Mouse (Mus musculus) MEL (cell line): ENCODE measurements around the gene Oas2. TPM values are rescaled to one million over a fixed set of nuclear protein-coding genes. Genes with fewer than 3 reads are reported as not detected.
A peak's percentile ranks its signal among the peaks of the same experiment; 100 is the strongest.

Source experiments
- DNase-seq: peaks from one replicate; pipeline ENCODE4 v3.0.0; 2011; ENCODE audit warnings: low read depth, low spot score
- H3K27ac ChIP-seq: 2 replicates; pipeline ENCODE4 v1.5.1; 2012; ENCODE audit warnings: low read depth, mild to moderate bottlenecking, control low read depth, low read length, moderate library complexity; ENCODE audit not compliant: control insufficient read depth
- H3K27me3 ChIP-seq, 2 experiments: fragments of 150-350 bp in 1 of 2; sonication (generic) in 1 of 2; 2 replicates each; pipeline ENCODE4 v1.6.1; 2012; ENCODE audit warnings: low read length in 2 of 2, mild to moderate bottlenecking in 2 of 2, improper control_type of control experiment in 1 of 2, moderate library complexity in 1 of 2; ENCODE audit not compliant: insufficient read depth in 2 of 2, control insufficient read depth in 1 of 2
- H3K36me3 ChIP-seq, 2 experiments: 2 replicates each; pipeline ENCODE4 v1.6.1; 2012 to 2014; ENCODE audit warnings: low read length in 2 of 2, improper control_type of control experiment in 1 of 2, inconsistent platforms in 1 of 2, mild to moderate bottlenecking in 1 of 2; ENCODE audit not compliant: insufficient read depth in 2 of 2, control insufficient read depth in 1 of 2
- H3K4me1 ChIP-seq, 2 experiments: fragments of 150-350 bp in 1 of 2; sonication (generic) in 1 of 2; 2 replicates each; pipeline ENCODE4 v1.6.1; 2012; ENCODE audit warnings: low read length in 2 of 2, improper control_type of control experiment in 1 of 2, mild to moderate bottlenecking in 1 of 2; ENCODE audit not compliant: insufficient read depth in 2 of 2, control insufficient read depth in 1 of 2
- H3K4me3 ChIP-seq, 2 experiments: fragments of 150-350 bp in 1 of 2; sonication (generic) in 1 of 2; 2 replicates each; pipeline ENCODE4 v1.5.1; 2012; ENCODE audit warnings: low read depth in 2 of 2, low read length in 2 of 2, mild to moderate bottlenecking in 2 of 2, moderate library complexity in 2 of 2, control low read depth in 1 of 2, improper control_type of control experiment in 1 of 2; ENCODE audit not compliant: control insufficient read depth in 1 of 2, insufficient read depth in 1 of 2
- H3K79me2 ChIP-seq: 2 replicates; pipeline ENCODE4 v1.6.1; 2012; ENCODE audit warnings: mild to moderate bottlenecking, low read length, moderate library complexity; ENCODE audit not compliant: control insufficient read depth, poor library complexity, insufficient read depth
- H3K9ac ChIP-seq: 2 replicates; pipeline ENCODE4 v1.6.1; 2012; ENCODE audit warnings: low read depth, mild to moderate bottlenecking, control low read depth, low read length, moderate library complexity; ENCODE audit not compliant: control insufficient read depth, poor library complexity, severe bottlenecking
- H3K9me3 ChIP-seq: fragments of 150-350 bp; sonication (generic); replicated peaks from 2 replicates; pipeline ENCODE4 v1.6.1; 2012; ENCODE audit warnings: mild to moderate bottlenecking, low read length, improper control_type of control experiment, moderate library complexity; ENCODE audit not compliant: insufficient read depth
- CHD2 ChIP-seq: IDR thresholded peaks from 2 replicates; pipeline ENCODE4 v1.6.1; 2011; ENCODE audit warnings: low read length, improper control_type of control experiment
- CTCF ChIP-seq, 3 experiments: IDR thresholded peaks in 2 of 3; conservative IDR thresholded peaks in 1 of 3; 2 replicates each; pipeline ENCODE4 v1.5.1; 2011 to 2012; ENCODE audit warnings: low read length in 3 of 3, low read depth in 2 of 3, mild to moderate bottlenecking in 2 of 3, improper control_type of control experiment in 1 of 3, inconsistent platforms in 1 of 3, mixed read lengths in 1 of 3, moderate library complexity in 1 of 3; ENCODE audit not compliant: control insufficient read depth in 1 of 3, insufficient read depth in 1 of 3, poor library complexity in 1 of 3, severe bottlenecking in 1 of 3
- GATA1 ChIP-seq: IDR thresholded peaks from 2 replicates; pipeline ENCODE4 v1.6.1; 2011; ENCODE audit warnings: low read depth, low read length, improper control_type of control experiment
- HCFC1 ChIP-seq: IDR thresholded peaks from 2 replicates; pipeline ENCODE4 v1.6.1; 2012; ENCODE audit warnings: low read depth, mild to moderate bottlenecking, inconsistent platforms, low read length, improper control_type of control experiment, moderate library complexity
- JUND ChIP-seq: IDR thresholded peaks from 2 replicates; pipeline ENCODE4 v1.6.1; 2011; ENCODE audit warnings: low read depth, mild to moderate bottlenecking, improper control_type of control experiment, low read length
- MEF2A ChIP-seq: IDR thresholded peaks from 2 replicates; pipeline ENCODE4 v1.6.1; 2014; ENCODE audit warnings: low read depth, mild to moderate bottlenecking, inconsistent platforms, low read length, improper control_type of control experiment; ENCODE audit not compliant: poor library complexity, insufficient replicate concordance, severe bottlenecking; ENCODE audit errors: extremely low read depth
- MYC ChIP-seq: IDR thresholded peaks from 2 replicates; pipeline ENCODE4 v1.6.1; 2011; ENCODE audit warnings: low read depth, mild to moderate bottlenecking, low read length, improper control_type of control experiment, moderate library complexity
- NELFE ChIP-seq: IDR thresholded peaks from 2 replicates; pipeline ENCODE4 v1.6.1; 2011; ENCODE audit warnings: low read depth, low read length, improper control_type of control experiment
- NRF1 ChIP-seq: IDR thresholded peaks from 2 replicates; pipeline ENCODE4 v1.6.1; 2014; ENCODE audit warnings: low read depth, mild to moderate bottlenecking, inconsistent platforms, low read length, improper control_type of control experiment, moderate library complexity; ENCODE audit not compliant: poor library complexity, insufficient read depth, severe bottlenecking
- SIN3A ChIP-seq: IDR thresholded peaks from 2 replicates; pipeline ENCODE4 v1.6.1; 2012; ENCODE audit warnings: low read length, improper control_type of control experiment, inconsistent platforms
- TAL1 ChIP-seq: IDR thresholded peaks from 2 replicates; pipeline ENCODE4 v1.6.1; 2012; ENCODE audit warnings: mild to moderate bottlenecking, inconsistent platforms, low read length, moderate library complexity, mixed read lengths
- TBP ChIP-seq: IDR thresholded peaks from 2 replicates; pipeline ENCODE4 v1.8.0; 2011; ENCODE audit warnings: low read depth, low read length, improper control_type of control experiment
- TCF12 ChIP-seq: IDR thresholded peaks from 2 replicates; pipeline ENCODE4 v1.6.1; 2014; ENCODE audit warnings: low read depth, mild to moderate bottlenecking, inconsistent platforms, low read length, improper control_type of control experiment, moderate library complexity
- UBTF ChIP-seq: IDR thresholded peaks from 2 replicates; pipeline ENCODE4 v1.6.1; 2012; ENCODE audit warnings: low read depth, mild to moderate bottlenecking, inconsistent platforms, low read length, improper control_type of control experiment, moderate library complexity, borderline replicate concordance; ENCODE audit not compliant: insufficient read depth
- ZMIZ1 ChIP-seq: IDR thresholded peaks from 2 replicates; pipeline ENCODE4 v1.6.1; 2012; ENCODE audit warnings: low read depth, mild to moderate bottlenecking, inconsistent platforms, low read length, improper control_type of control experiment, moderate library complexity
- polyA plus RNA-seq, 2 experiments: library from polyadenylated mRNA; stranded (reverse) in 1 of 2; unstranded in 1 of 2; fragments of >175 nt in 1 of 2; fragments of >200 nt in 1 of 2; gene quantifications; 2 replicates each; pipeline versions ENCODE4 v1.2.1 to v1.2.4; 2012; ENCODE audit warnings: low replicate concordance in 2 of 2, low read depth in 1 of 2; ENCODE audit not compliant: insufficient read length in 2 of 2, insufficient read depth in 1 of 2, missing spikeins in 1 of 2
- total RNA-seq: library from RNA; depleted of rRNA; stranded (reverse); fragments of 300-350 nt; gene quantifications from 2 replicates; pipeline ENCODE4 v1.2.3, GENCODE M21; 2012

Oas2 gene
- total and polyA plus RNA-seq, 3 experiments = 0.96 to 5.2 TPM; not detected in 1

DNA sequence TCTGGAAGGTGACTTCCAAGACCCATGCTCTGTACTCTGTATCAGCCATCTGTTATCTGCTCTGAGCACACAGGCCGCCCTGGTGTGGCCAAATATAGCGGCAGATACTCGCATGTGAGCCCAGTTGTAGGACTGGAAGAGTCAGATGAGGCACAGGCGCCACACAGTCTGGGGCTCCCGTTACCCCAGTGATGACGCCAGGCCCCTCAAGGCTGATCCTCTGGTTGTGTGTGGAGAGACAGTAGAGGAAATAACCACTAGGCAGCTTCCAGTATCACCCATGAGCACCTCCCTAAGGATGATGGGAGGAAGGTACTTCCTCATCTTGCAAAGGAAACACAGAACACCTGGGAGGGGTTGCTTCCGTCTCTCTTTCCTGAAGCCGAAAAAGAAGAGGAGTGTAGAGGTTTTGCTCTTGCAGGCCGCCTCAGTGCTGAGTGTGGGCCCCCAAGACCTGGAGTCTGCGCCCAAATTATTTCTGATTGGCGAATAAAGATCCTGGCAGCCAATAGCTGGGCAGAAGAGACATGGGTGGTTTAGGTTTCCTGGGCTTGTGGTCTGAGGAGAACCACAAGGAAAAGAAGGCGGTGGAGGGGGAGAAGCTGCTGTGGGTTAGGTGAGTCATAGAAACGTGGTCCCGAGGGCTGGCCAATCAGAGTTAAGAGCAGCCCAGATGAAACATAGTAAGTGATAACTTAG lies 25.8 kb upstream of the Oas2 start (continued):
- no peak for TF ChIP-seq NELFE
- TF ChIP-seq TAL1 = peak; percentile 80
- peak; percentile 64; the same call in 1 of the 2 replicates for TF ChIP-seq TCF12
- TF ChIP-seq ZMIZ1 = no peak
- peak; percentile 80; the same call in 1 of the 2 replicates for TF ChIP-seq JUND
- TF ChIP-seq SIN3A = peak; percentile 78
- peak; percentile 48; the same call in 1 of the 2 replicates for TF ChIP-seq TBP
- TF ChIP-seq HCFC1 = peak; percentile 76
- TF ChIP-seq MEF2A = peak; percentile 81; the same call in 1 of the 2 replicates
- TF ChIP-seq CHD2 = no peak

- no peak overlapping the region for H3K27ac ChIP-seq
Observed at GRCm38 (mm10) chr5:120769396-120769795, 19.7 kb upstream of the Oas2 start.

DNA sequence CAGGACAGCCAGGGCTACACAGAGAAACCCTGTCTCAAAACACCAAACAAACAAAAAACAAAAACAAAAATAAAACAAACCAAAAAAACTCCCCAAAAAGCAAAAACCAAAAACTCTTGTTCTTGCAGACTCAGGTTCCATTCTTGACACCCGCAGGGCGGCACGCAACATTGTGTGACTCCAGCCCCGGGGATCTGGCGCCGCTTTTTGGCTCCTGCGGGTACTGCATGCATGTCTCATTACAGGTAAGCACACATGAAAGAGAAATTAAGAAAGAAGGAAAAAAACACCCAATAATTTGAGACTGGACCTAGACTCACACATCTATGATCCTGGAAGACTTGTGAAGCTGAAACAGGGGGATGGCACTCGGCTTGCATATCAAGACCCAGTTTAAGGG lies 15.4 kb upstream of the Oas2 start:
- no peaks in the 10 kb centered on the region for H3K36me3 ChIP-seq
- no peaks in the 10 kb centered on the region for H3K79me2 ChIP-seq
- H3K9me3 ChIP-seq = no peaks in the 10 kb centered on the region
- H3K27me3 ChIP-seq = no peaks in the 10 kb centered on the region
- no peak overlapping the region for H3K9ac ChIP-seq
- no peak overlapping the region for H3K4me3 ChIP-seq
- no peak overlapping the region for H3K27ac ChIP-seq
- TF ChIP-seq MYC = no peak
- 0 out of 6 replicates have a peak, but pooled peaks of 1 of the 3 experiments have one; percentile 28 for TF ChIP-seq CTCF (IDR thresholded peaks at IDR 0.05 in 2 of 3, conservative IDR thresholded peaks at IDR 0.05 in 1 of 3; ENCODE audit: control insufficient read depth in 1 of 3, insufficient read depth in 1 of 3, low read depth in 2 of 3, low read length in 3 of 3, poor library complexity in 1 of 3, severe bottlenecking in 1 of 3)
- no peak for TF ChIP-seq NRF1
- TF ChIP-seq TCF12 = no peak
- no peak for TF ChIP-seq UBTF
- no peak for DNase-seq
- H3K4me1 ChIP-seq = 0 out of 4 replicates have a peak, but pooled peaks cover 0 to 3% of the 10 kb centered on the region in 2 experiments

More at GRCm38 (mm10) chr5:120769396-120769795, 19.7 kb upstream of the Oas2 start:
- TF ChIP-seq GATA1 = no peak
- peak; percentile 62 for TF ChIP-seq TAL1
- peak; percentile 31; the same call in 1 of the 2 replicates for TF ChIP-seq TCF12
- H3K27me3 ChIP-seq = no peaks in the 10 kb centered on the region
- H3K9me3 ChIP-seq = no peaks in the 10 kb centered on the region
- no peak overlapping the region for H3K9ac ChIP-seq
- no peak overlapping the region for H3K4me3 ChIP-seq
- DNase-seq = no peak
- peaks cover 0 to 3% of the 10 kb centered on the region in 2 experiments; a peak in 1 of 4 replicates for H3K4me1 ChIP-seq
- no peaks in the 10 kb centered on the region for H3K36me3 ChIP-seq
- H3K79me2 ChIP-seq = no peaks in the 10 kb centered on the region
